Mouse (Mus musculus): Measurements from ENCODE around the gene H2al1h.

DNA sequence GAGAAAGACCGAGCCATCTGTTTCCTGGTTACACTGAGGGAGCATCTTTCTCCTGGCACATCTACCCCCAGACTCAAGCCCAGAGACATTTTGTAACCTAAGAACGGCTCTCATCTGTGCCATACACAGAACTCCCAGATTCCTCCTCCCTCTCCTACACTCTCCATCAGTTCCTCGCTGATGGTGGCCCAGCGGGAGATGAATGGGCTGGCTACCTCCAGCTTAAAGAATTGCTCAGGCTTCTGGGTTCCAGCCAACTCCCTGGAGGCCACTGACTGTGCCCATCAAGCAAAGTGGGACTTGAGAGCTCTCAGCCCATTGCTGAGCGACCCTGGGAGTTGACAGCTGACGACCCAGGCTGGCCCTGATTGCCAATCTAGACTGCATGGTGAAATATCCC lies 42.6 kb downstream of the H2al1h start:
- TF ChIP-seq NELFE (IDR thresholded peaks at IDR 0.05; ENCODE audit: low read depth, low read length): no peak
- TF ChIP-seq HCFC1 (IDR thresholded peaks at IDR 0.05; ENCODE audit: low read depth, low read length): no peak
- no peak for TF ChIP-seq POLR2A (IDR thresholded peaks at IDR 0.05; ENCODE audit: control insufficient read depth in 1 of 2, insufficient read depth in 1 of 2, low read depth in 1 of 2, low read length in 2 of 2, poor library complexity in 1 of 2)
- no peak for TF ChIP-seq EP300 (IDR thresholded peaks at IDR 0.05; ENCODE audit: low read depth in 1 of 2, low read length in 2 of 2)

All from MEL (cell line).